Mouse (Mus musculus) MEL (cell line): ENCODE results near the gene Snu13. TPM values are rescaled to one million over a fixed set of nuclear protein-coding genes. Genes with fewer than 3 reads are reported as not detected.

Experiments used
- DNase-seq: peaks from one replicate; pipeline ENCODE4 v3.0.0; 2011; ENCODE audit warnings: low read depth, low spot score
- H3K27ac ChIP-seq: 2 replicates; pipeline ENCODE4 v1.5.1; 2012; ENCODE audit warnings: low read depth, mild to moderate bottlenecking, control low read depth, low read length, moderate library complexity; ENCODE audit not compliant: control insufficient read depth
- H3K27me3 ChIP-seq, 2 experiments: fragments of 150-350 bp in 1 of 2; sonication (generic) in 1 of 2; 2 replicates each; pipeline ENCODE4 v1.6.1; 2012; ENCODE audit warnings: low read length in 2 of 2, mild to moderate bottlenecking in 2 of 2, improper control_type of control experiment in 1 of 2, moderate library complexity in 1 of 2; ENCODE audit not compliant: insufficient read depth in 2 of 2, control insufficient read depth in 1 of 2
- H3K36me3 ChIP-seq, 2 experiments: 2 replicates each; pipeline ENCODE4 v1.6.1; 2012 to 2014; ENCODE audit warnings: low read length in 2 of 2, improper control_type of control experiment in 1 of 2, inconsistent platforms in 1 of 2, mild to moderate bottlenecking in 1 of 2; ENCODE audit not compliant: insufficient read depth in 2 of 2, control insufficient read depth in 1 of 2
- H3K4me1 ChIP-seq, 2 experiments: fragments of 150-350 bp in 1 of 2; sonication (generic) in 1 of 2; 2 replicates each; pipeline ENCODE4 v1.6.1; 2012; ENCODE audit warnings: low read length in 2 of 2, improper control_type of control experiment in 1 of 2, mild to moderate bottlenecking in 1 of 2; ENCODE audit not compliant: insufficient read depth in 2 of 2, control insufficient read depth in 1 of 2
- H3K4me3 ChIP-seq, 2 experiments: fragments of 150-350 bp in 1 of 2; sonication (generic) in 1 of 2; 2 replicates each; pipeline ENCODE4 v1.5.1; 2012; ENCODE audit warnings: low read depth in 2 of 2, low read length in 2 of 2, mild to moderate bottlenecking in 2 of 2, moderate library complexity in 2 of 2, control low read depth in 1 of 2, improper control_type of control experiment in 1 of 2; ENCODE audit not compliant: control insufficient read depth in 1 of 2, insufficient read depth in 1 of 2
- H3K79me2 ChIP-seq: 2 replicates; pipeline ENCODE4 v1.6.1; 2012; ENCODE audit warnings: mild to moderate bottlenecking, low read length, moderate library complexity; ENCODE audit not compliant: control insufficient read depth, poor library complexity, insufficient read depth
- H3K9ac ChIP-seq: 2 replicates; pipeline ENCODE4 v1.6.1; 2012; ENCODE audit warnings: low read depth, mild to moderate bottlenecking, control low read depth, low read length, moderate library complexity; ENCODE audit not compliant: control insufficient read depth, poor library complexity, severe bottlenecking
- H3K9me3 ChIP-seq: fragments of 150-350 bp; sonication (generic); replicated peaks from 2 replicates; pipeline ENCODE4 v1.6.1; 2012; ENCODE audit warnings: mild to moderate bottlenecking, low read length, improper control_type of control experiment, moderate library complexity; ENCODE audit not compliant: insufficient read depth
- BHLHE40 ChIP-seq: IDR thresholded peaks from 2 replicates; pipeline ENCODE4 v1.6.1; 2012; ENCODE audit warnings: low read depth, mild to moderate bottlenecking, inconsistent platforms, low read length, improper control_type of control experiment, borderline replicate concordance
- CHD1 ChIP-seq: IDR thresholded peaks from 2 replicates; pipeline ENCODE4 v1.6.1; 2012; ENCODE audit warnings: low read depth, mild to moderate bottlenecking, inconsistent platforms, low read length, improper control_type of control experiment
- CTCF ChIP-seq, 3 experiments: IDR thresholded peaks in 2 of 3; conservative IDR thresholded peaks in 1 of 3; 2 replicates each; pipeline ENCODE4 v1.5.1; 2011 to 2012; ENCODE audit warnings: low read length in 3 of 3, low read depth in 2 of 3, mild to moderate bottlenecking in 2 of 3, improper control_type of control experiment in 1 of 3, inconsistent platforms in 1 of 3, mixed read lengths in 1 of 3, moderate library complexity in 1 of 3; ENCODE audit not compliant: control insufficient read depth in 1 of 3, insufficient read depth in 1 of 3, poor library complexity in 1 of 3, severe bottlenecking in 1 of 3
- ELF1 ChIP-seq: IDR thresholded peaks from 2 replicates; pipeline ENCODE4 v1.6.1; 2014; ENCODE audit warnings: low read depth, mild to moderate bottlenecking, inconsistent platforms, low read length, improper control_type of control experiment, moderate library complexity
- ETS1 ChIP-seq: IDR thresholded peaks from 2 replicates; pipeline ENCODE4 v1.6.1; 2012; ENCODE audit warnings: low read depth, mild to moderate bottlenecking, inconsistent platforms, low read length, improper control_type of control experiment, moderate library complexity
- GABPA ChIP-seq: IDR thresholded peaks from 2 replicates; pipeline ENCODE4 v1.6.1; 2012; ENCODE audit warnings: low read depth, mild to moderate bottlenecking, inconsistent platforms, low read length, improper control_type of control experiment, moderate library complexity
- GATA1 ChIP-seq: IDR thresholded peaks from 2 replicates; pipeline ENCODE4 v1.6.1; 2011; ENCODE audit warnings: low read depth, low read length, improper control_type of control experiment
- HCFC1 ChIP-seq: IDR thresholded peaks from 2 replicates; pipeline ENCODE4 v1.6.1; 2012; ENCODE audit warnings: low read depth, mild to moderate bottlenecking, inconsistent platforms, low read length, improper control_type of control experiment, moderate library complexity
- KAT2A ChIP-seq: conservative IDR thresholded peaks from 2 replicates; pipeline ENCODE4 v1.6.1; 2012; ENCODE audit warnings: low read depth, low read length, improper control_type of control experiment, inconsistent platforms
- MAFK ChIP-seq: IDR thresholded peaks from 2 replicates; pipeline ENCODE4 v1.6.1; 2011; ENCODE audit warnings: low read depth, mild to moderate bottlenecking, low read length, improper control_type of control experiment, borderline replicate concordance
- MAX ChIP-seq: IDR thresholded peaks from 2 replicates; pipeline ENCODE4 v1.6.1; 2011; ENCODE audit warnings: low read length, improper control_type of control experiment
- MYB ChIP-seq: IDR thresholded peaks from 2 replicates; pipeline ENCODE4 v1.6.1; 2011; ENCODE audit warnings: mild to moderate bottlenecking, low read depth, low read length, improper control_type of control experiment
- MYC ChIP-seq: IDR thresholded peaks from 2 replicates; pipeline ENCODE4 v1.6.1; 2011; ENCODE audit warnings: low read depth, mild to moderate bottlenecking, low read length, improper control_type of control experiment, moderate library complexity
- NELFE ChIP-seq: IDR thresholded peaks from 2 replicates; pipeline ENCODE4 v1.6.1; 2011; ENCODE audit warnings: low read depth, low read length, improper control_type of control experiment
- NRF1 ChIP-seq: IDR thresholded peaks from 2 replicates; pipeline ENCODE4 v1.6.1; 2014; ENCODE audit warnings: low read depth, mild to moderate bottlenecking, inconsistent platforms, low read length, improper control_type of control experiment, moderate library complexity; ENCODE audit not compliant: poor library complexity, insufficient read depth, severe bottlenecking
- POLR2A ChIP-seq, 2 experiments: IDR thresholded peaks; 2 replicates each; pipeline ENCODE4 v1.6.1; 2011 to 2012; ENCODE audit warnings: low read length in 2 of 2, mild to moderate bottlenecking in 2 of 2, control low read depth in 1 of 2, improper control_type of control experiment in 1 of 2, low read depth in 1 of 2, moderate library complexity in 1 of 2; ENCODE audit not compliant: control insufficient read depth in 1 of 2, insufficient read depth in 1 of 2, poor library complexity in 1 of 2
- POLR2AphosphoS2 ChIP-seq: IDR thresholded peaks from 2 replicates; pipeline ENCODE4 v1.6.1; 2011; ENCODE audit warnings: low read length, improper control_type of control experiment
- RAD21 ChIP-seq: IDR thresholded peaks from 2 replicates; pipeline ENCODE4 v1.6.1; 2011; ENCODE audit warnings: mild to moderate bottlenecking, low read depth, low read length, improper control_type of control experiment
- SMC3 ChIP-seq: IDR thresholded peaks from 2 replicates; pipeline ENCODE4 v1.6.1; 2011; ENCODE audit warnings: low read depth, low read length, improper control_type of control experiment
- TAL1 ChIP-seq: IDR thresholded peaks from 2 replicates; pipeline ENCODE4 v1.6.1; 2012; ENCODE audit warnings: mild to moderate bottlenecking, inconsistent platforms, low read length, moderate library complexity, mixed read lengths
- TBP ChIP-seq: IDR thresholded peaks from 2 replicates; pipeline ENCODE4 v1.8.0; 2011; ENCODE audit warnings: low read depth, low read length, improper control_type of control experiment
- TCF12 ChIP-seq: IDR thresholded peaks from 2 replicates; pipeline ENCODE4 v1.6.1; 2014; ENCODE audit warnings: low read depth, mild to moderate bottlenecking, inconsistent platforms, low read length, improper control_type of control experiment, moderate library complexity
- UBTF ChIP-seq: IDR thresholded peaks from 2 replicates; pipeline ENCODE4 v1.6.1; 2012; ENCODE audit warnings: low read depth, mild to moderate bottlenecking, inconsistent platforms, low read length, improper control_type of control experiment, moderate library complexity, borderline replicate concordance; ENCODE audit not compliant: insufficient read depth
- USF1 ChIP-seq: IDR thresholded peaks from 2 replicates; pipeline ENCODE4 v1.6.1; 2014; ENCODE audit warnings: low read depth, mild to moderate bottlenecking, inconsistent platforms, low read length, improper control_type of control experiment, moderate library complexity
- ZNF384 ChIP-seq: IDR thresholded peaks from 2 replicates; pipeline ENCODE4 v1.6.1; 2012; ENCODE audit warnings: low read depth, mild to moderate bottlenecking, inconsistent platforms, low read length, improper control_type of control experiment
- polyA plus RNA-seq, 2 experiments: library from polyadenylated mRNA; stranded (reverse) in 1 of 2; unstranded in 1 of 2; fragments of >175 nt in 1 of 2; fragments of >200 nt in 1 of 2; gene quantifications; 2 replicates each; pipeline versions ENCODE4 v1.2.1 to v1.2.4; 2012; ENCODE audit warnings: low replicate concordance in 2 of 2, low read depth in 1 of 2; ENCODE audit not compliant: insufficient read length in 2 of 2, insufficient read depth in 1 of 2, missing spikeins in 1 of 2
- total RNA-seq: library from RNA; depleted of rRNA; stranded (reverse); fragments of 300-350 nt; gene quantifications from 2 replicates; pipeline ENCODE4 v1.2.3, GENCODE M21; 2012

Gene Snu13
- total and polyA plus RNA-seq, 3 experiments, result 196 to 375 (median 297) TPM

DNA sequence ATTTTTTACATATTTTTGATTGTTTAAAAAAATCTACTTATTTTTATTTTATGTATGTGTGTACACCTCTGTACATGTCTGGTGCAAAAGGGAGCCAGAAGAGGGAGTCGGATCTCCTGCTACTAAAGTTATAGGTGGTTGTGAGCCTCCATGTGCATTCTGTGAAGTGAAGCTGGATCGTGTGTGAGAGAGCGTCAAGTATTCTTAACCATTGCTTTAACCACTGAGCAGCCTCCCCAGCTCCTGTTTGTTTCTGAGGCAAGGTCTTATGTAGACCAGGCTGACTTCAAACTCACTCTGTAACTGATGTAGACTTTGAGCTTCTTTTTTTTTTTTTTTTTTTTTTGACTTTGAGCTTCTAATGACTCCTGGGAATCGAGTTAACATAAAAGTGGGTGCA lies 29.9 kb downstream of the Snu13 start:
- peaks cover 12 to 31% of the 10 kb centered on the region in 2 experiments for H3K36me3 ChIP-seq
- peak; percentile 5; the same call in 1 of the 2 replicates for TF ChIP-seq ZNF384
- TF ChIP-seq CTCF (IDR thresholded peaks at IDR 0.05 in 2 of 3, conservative IDR thresholded peaks at IDR 0.05 in 1 of 3; ENCODE audit: control insufficient read depth in 1 of 3, insufficient read depth in 1 of 3, low read depth in 2 of 3, low read length in 3 of 3, poor library complexity in 1 of 3, severe bottlenecking in 1 of 3), result peak in 1 of 3 experiments; percentile 9; a peak in 1 of 6 replicates
- no peak for TF ChIP-seq UBTF
- TF ChIP-seq, all 39 proteins: peak for 2
- Histone ChIP-seq H3K79me2 (peaks cover 40% of the 10 kb centered on the region), H3K4me1 (peaks cover 8 to 26% of the 10 kb centered on the region in 2 experiments; a peak in 3 of 4 replicates), H3K9me3 (no peaks in the 10 kb centered on the region), H3K9ac (peak overlapping the region; percentile 84), H3K27me3 (no peaks in the 10 kb centered on the region), H3K4me3 (peak overlapping the region; percentile 23 to 88), H3K27ac (no peak overlapping the region)
- peak; percentile 53 for DNase-seq

DNA sequence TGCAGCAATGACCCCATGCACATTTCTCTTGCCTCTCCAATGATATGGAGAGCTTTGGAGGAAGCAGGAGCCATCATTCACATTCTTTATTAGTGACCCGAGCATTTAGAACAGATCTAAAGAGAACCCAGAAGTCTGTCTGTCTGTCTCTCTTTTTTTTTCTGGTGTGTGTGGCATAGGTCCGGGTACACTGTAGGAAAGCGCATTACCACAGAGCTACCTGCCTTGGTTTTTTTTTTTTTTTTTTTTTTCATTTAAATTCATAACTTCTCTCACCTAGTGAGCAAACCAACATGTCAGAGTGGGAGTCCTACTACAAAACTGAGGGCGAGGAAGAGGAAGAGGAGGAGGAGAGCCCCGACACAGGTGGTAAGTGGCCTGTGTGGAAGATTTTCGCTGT lies 30.6 kb downstream of the Snu13 start:
- Histone ChIP-seq H3K27ac (peak overlapping the region; percentile 59), H3K4me1 (peaks cover 8 to 26% of the 10 kb centered on the region in 2 experiments; a peak in 3 of 4 replicates), H3K27me3 (no peaks in the 10 kb centered on the region)

DNA sequence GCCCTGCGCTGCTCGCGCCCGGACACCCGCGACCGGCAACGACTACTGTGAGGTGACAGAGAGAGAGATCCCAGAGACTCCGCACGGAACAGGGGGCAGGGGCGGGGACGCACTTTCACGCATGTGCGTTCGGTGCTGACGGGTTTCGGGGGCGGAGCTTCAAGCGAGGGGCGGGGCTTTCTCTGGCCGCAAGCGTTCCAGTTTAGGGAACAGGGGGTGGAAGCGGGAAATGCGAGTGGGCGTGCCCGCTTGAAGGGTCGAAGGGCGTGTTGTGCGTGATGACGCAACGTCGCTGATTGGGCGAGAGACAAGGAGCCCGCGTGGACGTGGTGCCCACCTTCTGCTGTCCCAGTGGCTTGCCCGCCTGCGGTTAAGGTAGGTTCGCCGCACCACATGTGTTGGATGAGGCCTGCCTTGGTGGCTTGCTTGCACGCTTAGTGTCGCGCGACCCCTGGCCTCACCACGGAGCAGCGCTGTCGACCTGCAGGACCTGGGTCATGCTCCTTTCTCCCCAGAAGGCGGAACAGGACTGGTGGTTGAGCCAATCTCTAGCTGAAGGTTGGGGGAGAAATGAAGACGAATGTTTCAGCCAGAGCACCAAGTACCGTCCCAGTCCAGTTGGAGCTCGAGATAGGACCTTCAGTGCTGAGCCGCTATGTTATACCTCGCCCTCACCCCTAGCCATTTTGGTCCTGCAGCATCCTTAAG lies 31.1 kb downstream of the Snu13 start:
- peak; percentile 100 for DNase-seq
- H3K4me1 ChIP-seq, result peaks cover 8 to 26% of the 10 kb centered on the region in 2 experiments; a peak in 3 of 4 replicates
- H3K27ac ChIP-seq, result peak overlapping the region; percentile 59
- no peaks in the 10 kb centered on the region for H3K9me3 ChIP-seq
- H3K79me2 ChIP-seq, result peaks cover 41% of the 10 kb centered on the region
- peak overlapping the region; percentile 81 to 99 for H3K4me3 ChIP-seq
- no peaks in the 10 kb centered on the region for H3K27me3 ChIP-seq
- H3K36me3 ChIP-seq, result peaks cover 9 to 31% of the 10 kb centered on the region in 2 experiments
- H3K9ac ChIP-seq, result peak overlapping the region; percentile 88
- peak; percentile 88 to 96 for TF ChIP-seq POLR2A (IDR thresholded peaks at IDR 0.05; ENCODE audit: control insufficient read depth in 1 of 2, insufficient read depth in 1 of 2, low read depth in 1 of 2, low read length in 2 of 2, poor library complexity in 1 of 2)
- TF ChIP-seq KAT2A, result no peak
- TF ChIP-seq NELFE, result peak; percentile 91
- peak; percentile 93 for TF ChIP-seq POLR2AphosphoS2
- TF ChIP-seq SMC3, result no peak
- TF ChIP-seq TCF12, result peak; percentile 55
- TF ChIP-seq MAFK, result no peak
- TF ChIP-seq TBP, result peak; percentile 81
- TF ChIP-seq BHLHE40, result no peak
- TF ChIP-seq ETS1, result peak; percentile 60; the same call in 1 of the 2 replicates
- no peak for TF ChIP-seq ZNF384
- TF ChIP-seq ELF1, result peak; percentile 53
- TF ChIP-seq HCFC1, result peak; percentile 50
- TF ChIP-seq RAD21, result no peak
- no peak for TF ChIP-seq TAL1
- peak; percentile 28 for TF ChIP-seq USF1
- TF ChIP-seq MAX, result peak; percentile 76; the same call in 1 of the 2 replicates
- no peak for TF ChIP-seq MYB
- peak in 1 of 3 experiments; percentile 1; a peak in 1 of 6 replicates for TF ChIP-seq CTCF (IDR thresholded peaks at IDR 0.05 in 2 of 3, conservative IDR thresholded peaks at IDR 0.05 in 1 of 3; ENCODE audit: control insufficient read depth in 1 of 3, insufficient read depth in 1 of 3, low read depth in 2 of 3, low read length in 3 of 3, poor library complexity in 1 of 3, severe bottlenecking in 1 of 3)

More for the DNA sequence above, 30.6 kb downstream of the Snu13 start:
- Histone ChIP-seq H3K9me3 (no peaks in the 10 kb centered on the region), H3K4me3 (peak overlapping the region; percentile 81 to 88), H3K36me3 (peaks cover 12 to 31% of the 10 kb centered on the region in 2 experiments), H3K9ac (peak overlapping the region; percentile 84), H3K79me2 (peaks cover 41% of the 10 kb centered on the region)
- TF ChIP-seq GABPA, result no peak
- peak; percentile 96 for TF ChIP-seq CHD1
- no peak for TF ChIP-seq UBTF
- TF ChIP-seq MYC, result no peak
- no peak for TF ChIP-seq NELFE
- no peak for TF ChIP-seq HCFC1
- TF ChIP-seq GATA1, result no peak
- TF ChIP-seq NRF1, result no peak
- no peak for TF ChIP-seq POLR2A (IDR thresholded peaks at IDR 0.05; ENCODE audit: control insufficient read depth in 1 of 2, insufficient read depth in 1 of 2, low read depth in 1 of 2, low read length in 2 of 2, poor library complexity in 1 of 2)
- peak; percentile 82 for TF ChIP-seq ZNF384
- DNase-seq, result peak; percentile 50
